Mouse (Mus musculus) hindlimb bud, embryonic 11.5 days (tissue): ENCODE data around the gene 1700025C18Rik.

Experiments used
- DNase-seq: peaks from one replicate; pipeline ENCODE4 v3.0.0-alpha.2; 2012; ENCODE audit warnings: low read depth, low spot score; ENCODE audit errors: extremely low spot score

Gene 1700025C18Rik

DNA sequence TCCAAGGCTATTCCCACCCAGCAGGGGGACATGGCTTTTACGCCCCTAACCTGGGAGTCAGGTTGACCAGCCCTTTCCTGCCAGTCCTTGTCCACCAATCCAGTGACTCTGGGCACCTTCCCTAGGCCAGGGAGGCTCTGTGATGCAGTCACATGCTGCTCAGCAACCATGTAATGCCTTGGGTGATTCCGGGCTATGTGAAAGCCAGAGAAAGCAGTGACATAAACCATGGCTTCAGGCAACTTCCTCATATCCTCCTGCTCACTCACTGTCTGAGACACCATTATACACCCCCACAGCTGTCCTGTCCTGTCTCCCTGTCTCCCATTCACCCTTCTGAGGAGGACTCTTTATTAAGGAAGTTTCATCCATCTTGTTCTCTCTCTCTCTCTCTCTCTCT is at the start of gene 1700025C18Rik:
1700025C18Rik (minus strand) TSS at position 101 of the 400 bp plus-strand sequence.
- no peak for DNase-seq

DNA sequence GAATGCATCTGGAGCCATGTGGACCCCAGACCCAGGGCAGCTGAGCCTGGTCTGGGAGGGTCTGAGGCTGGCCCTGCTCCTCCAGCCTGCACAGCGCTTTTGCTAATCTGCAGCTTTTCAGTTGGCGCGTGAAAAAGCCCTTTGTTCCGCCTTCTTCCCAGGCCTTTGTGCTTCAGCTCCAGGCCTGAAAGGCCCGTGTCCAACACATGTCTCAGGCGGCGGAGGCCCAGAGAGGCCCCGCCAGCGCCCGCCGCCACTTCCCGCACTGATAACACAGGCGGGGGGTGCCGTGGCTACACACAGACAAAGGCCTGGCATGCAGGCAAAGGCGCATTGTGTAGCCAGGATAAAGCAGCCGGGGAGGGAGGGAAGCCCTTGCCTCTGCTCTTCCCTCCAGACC is 45.5 kb upstream of the 1700025C18Rik start:
- DNase-seq: no peak

- DNase-seq: no peak
Observed at GRCm38 (mm10) chr2:165133566-165133965, 43.0 kb upstream of the 1700025C18Rik start.

GRCm38 (mm10) chr2:165131428-165131827 is 40.9 kb upstream of the 1700025C18Rik start:
- DNase-seq: no peak

- no peak for DNase-seq
Observed at GRCm38 (mm10) chr2:165129189-165129588, 38.6 kb upstream of the 1700025C18Rik start.

GRCm38 (mm10) chr2:165126896-165127562 is 36.5 kb upstream of the 1700025C18Rik start:
- no peak for DNase-seq

GRCm38 (mm10) chr2:165121206-165121840 is 30.8 kb upstream of the 1700025C18Rik start:
- no peak for DNase-seq

DNA sequence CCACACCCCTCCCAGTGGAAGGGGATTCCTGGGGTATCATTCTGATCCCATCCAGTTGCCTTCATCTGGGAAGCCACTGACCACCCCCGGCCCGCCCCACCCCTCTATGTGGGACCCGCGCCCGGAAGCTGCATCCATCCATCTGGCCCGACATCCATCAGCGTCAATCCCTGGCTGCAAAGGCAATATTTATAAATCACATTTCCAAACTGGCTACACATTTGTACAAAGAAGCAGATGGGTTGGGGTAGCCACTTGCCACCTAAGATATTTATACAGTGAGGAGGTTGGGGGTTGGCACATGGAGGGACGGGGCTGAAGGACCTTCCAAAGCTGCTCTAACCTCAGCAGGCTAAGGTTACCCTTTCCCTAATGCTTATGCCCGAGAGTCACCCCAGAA is 30.2 kb upstream of the 1700025C18Rik start:
- no peak for DNase-seq

DNA sequence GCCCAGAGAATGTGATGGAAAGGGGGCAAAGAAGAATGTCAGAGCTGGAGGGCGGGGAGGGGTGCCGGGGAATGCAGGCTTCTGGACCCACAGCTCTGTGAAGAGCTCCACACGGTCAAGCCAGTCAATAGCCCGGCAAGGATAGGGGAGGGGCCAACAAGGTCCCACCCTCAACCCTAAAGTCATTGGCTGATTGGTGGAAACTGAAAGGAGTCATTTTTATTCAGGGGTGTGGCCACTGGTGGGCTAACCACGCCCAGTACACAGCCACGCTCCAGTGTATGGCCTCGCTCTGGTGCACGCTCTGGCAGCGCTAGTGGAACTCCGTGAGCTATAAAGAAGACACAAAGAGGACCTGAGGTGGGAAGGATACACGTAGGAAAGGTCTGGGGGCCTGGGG is 23.2 kb upstream of the 1700025C18Rik start:
- no peak for DNase-seq

DNA sequence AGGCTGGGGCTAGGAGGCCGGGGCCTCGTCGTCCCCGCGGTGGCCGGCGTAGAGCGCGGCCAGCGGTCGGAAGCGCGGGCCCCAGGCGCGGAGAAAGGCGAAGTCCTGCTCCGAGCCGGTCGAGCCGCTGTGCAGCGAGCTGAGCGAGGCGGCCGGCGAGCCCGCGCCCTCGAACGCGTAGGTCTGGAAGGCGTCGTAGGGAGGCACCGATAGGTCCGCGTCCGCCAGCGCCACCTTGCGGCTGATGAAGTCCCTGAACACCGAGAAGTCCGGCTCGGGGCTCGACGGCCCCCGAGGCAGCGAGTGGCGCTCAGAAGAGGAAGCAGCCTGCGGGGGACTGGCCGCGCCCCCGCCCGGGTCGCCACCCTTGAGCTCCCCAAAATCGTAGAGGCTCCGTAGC is 21.6 kb upstream of the 1700025C18Rik start:
- DNase-seq: peak; percentile 46

- DNase-seq: no peak
Observed at GRCm38 (mm10) chr2:165106585-165106984, 16.0 kb upstream of the 1700025C18Rik start.

- no peak for DNase-seq
Observed at GRCm38 (mm10) chr2:165105513-165106079, 15.0 kb upstream of the 1700025C18Rik start.

- no peak for DNase-seq
Observed at GRCm38 (mm10) chr2:165102920-165103319, 12.4 kb upstream of the 1700025C18Rik start.

- DNase-seq: no peak
Observed at GRCm38 (mm10) chr2:165100749-165101148, 10.2 kb upstream of the 1700025C18Rik start.

GRCm38 (mm10) chr2:165098861-165099260 is 8.3 kb upstream of the 1700025C18Rik start:
- DNase-seq: no peak

- DNase-seq: no peak
Observed at GRCm38 (mm10) chr2:165096367-165096766, 5.8 kb upstream of the 1700025C18Rik start.

- DNase-seq: no peak
Observed at GRCm38 (mm10) chr2:165092393-165092792, 1.8 kb upstream of the 1700025C18Rik start.

DNA sequence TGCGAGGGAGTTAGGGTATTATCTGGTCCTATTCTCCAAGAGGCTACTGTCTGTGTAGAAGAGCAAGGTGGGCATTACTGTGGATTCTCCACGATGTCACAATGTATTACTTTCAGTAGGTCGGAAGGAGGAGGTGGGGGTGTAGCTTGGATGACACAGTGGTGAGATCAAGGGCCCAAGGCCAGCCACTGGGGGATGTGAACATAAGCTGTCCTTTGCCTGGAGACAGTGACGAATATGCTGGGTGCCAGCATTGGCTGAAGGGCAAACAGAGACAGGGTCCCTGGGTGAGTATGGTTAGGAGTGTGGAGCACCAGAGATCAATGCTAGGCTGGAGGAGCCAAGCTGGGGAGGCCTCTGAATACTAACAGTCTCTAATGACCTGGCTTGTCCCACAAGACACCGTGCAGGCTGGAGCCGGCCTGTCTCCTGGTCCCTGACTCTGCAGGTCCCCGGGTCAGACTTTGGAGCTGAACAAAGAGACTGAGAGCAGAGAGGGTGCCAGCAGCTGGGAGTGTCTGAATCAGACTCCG is 949 bp upstream of the 1700025C18Rik start:
- no peak for DNase-seq

DNA sequence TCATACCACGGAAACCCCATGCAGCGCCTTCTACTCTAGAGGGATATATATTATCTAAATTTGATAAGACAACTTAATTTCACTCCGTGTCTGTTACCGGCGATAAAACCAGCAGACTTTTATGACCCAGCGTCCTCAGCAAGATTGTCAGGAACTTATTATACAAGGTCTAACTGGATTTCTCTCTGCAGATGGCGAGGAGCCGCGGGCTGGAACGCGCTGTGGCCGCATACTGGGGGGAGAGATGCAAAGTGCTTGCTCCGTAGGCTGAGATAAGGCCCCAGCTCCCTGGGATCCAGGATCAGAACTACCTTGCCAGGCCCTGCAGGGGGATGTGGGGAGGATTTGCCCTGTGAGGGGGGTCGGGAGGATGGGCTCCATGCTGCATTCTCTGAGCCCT is 1.1 kb downstream of the 1700025C18Rik start:
- no peak for DNase-seq

GRCm38 (mm10) chr2:165086634-165087033 is 3.9 kb downstream of the 1700025C18Rik start:
- no peak for DNase-seq

DNA sequence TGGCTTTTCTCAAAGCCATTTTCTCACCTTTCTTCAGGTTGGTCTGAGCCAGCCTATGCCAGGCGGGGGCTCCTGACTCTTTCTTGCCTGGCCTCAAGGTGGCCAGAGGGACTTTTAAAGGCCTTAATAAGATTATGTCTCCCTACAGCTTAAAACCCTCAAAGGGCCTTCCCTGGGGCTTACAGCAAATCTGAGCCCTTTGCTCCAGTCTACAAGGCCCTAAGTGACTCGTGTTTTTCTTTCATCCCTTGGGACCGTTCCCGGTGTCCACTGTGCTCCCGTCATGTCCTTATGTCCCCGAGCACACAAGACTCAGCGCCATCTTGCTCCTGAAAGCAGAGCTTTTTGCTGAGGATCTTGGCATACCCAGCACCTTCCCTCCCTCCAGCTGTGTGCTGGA is 9.3 kb downstream of the 1700025C18Rik start:
- DNase-seq: no peak

DNA sequence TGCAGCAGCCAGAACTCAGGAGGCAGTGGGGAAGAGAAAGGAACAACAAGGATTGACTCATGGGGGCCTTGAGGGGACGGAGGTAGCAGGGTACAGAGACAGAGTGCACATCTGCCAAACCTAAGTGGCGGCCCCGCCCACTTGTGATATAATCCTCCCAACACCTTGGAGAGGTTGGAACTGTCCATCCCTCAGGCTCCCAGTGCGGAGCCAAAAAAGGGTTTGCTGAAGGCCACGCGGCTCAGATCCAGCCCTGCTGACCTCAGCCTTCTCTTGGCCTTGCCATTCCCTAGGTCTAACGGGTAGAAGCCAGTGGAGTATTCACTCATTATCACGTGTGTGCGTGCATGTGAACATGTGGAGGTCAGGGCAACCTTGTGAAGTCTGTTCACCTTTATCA is 9.9 kb downstream of the 1700025C18Rik start:
- DNase-seq: no peak
